Mouse (Mus musculus) left cerebral cortex, adult 2 months (tissue): ENCODE measurements at regions not wholly inside any gene's neighbourhood (a gene's known extent, or its start where the extent isn't known, plus 50 kb on each side); places are given as distances from the start of the nearest gene placed in this dataset.

Experiments used
- DNase-seq, 2 experiments: peaks; one replicate each; pipeline ENCODE4 v3.0.0; 2021 to 2022; ENCODE audit warnings: low spot score in 2 of 2, mixed read lengths in 1 of 2; ENCODE audit errors: extremely low spot score in 1 of 2
- H3K27ac ChIP-seq: fragments of 200-600 bp; 2 replicates; pipeline ENCODE4 v1.8.1; 2022
- H3K4me3 ChIP-seq: fragments of 200-600 bp; 2 replicates; pipeline ENCODE4 v1.8.1; 2022
- CTCF ChIP-seq: fragments of 200-600 bp; IDR thresholded peaks from 2 replicates; pipeline ENCODE4 v1.8.1; 2022; ENCODE audit warnings: antibody characterized with exemption, mild to moderate bottlenecking, moderate library complexity
- intact Hi-C: fragments of 180-260 bp; cut with DNase I; formaldehyde crosslinking; loops from one replicate; pipeline ENCODE4 v1.15.1; 2025

- intact Hi-C loops = loop anchor here (5.0 to 10.0 kb wide), 3 partner anchors 93 to 1516 kb away; no protein-coding TSS in a partner anchor
- DNase-seq = peak; percentile 78 to 85
- H3K27ac ChIP-seq = no peak overlapping the region
- TF ChIP-seq CTCF = peak; percentile 91
- no peak overlapping the region for H3K4me3 ChIP-seq
Observed at GRCm38 (mm10) chr4:110128918-110129317, 151.1 kb downstream of the Dmrta2 start.

GRCm38 (mm10) chr4:110129518-110129917, 151.7 kb downstream of the Dmrta2 start:
- DNase-seq = no peak
- TF ChIP-seq CTCF = no peak
- H3K27ac ChIP-seq = no peak overlapping the region
- intact Hi-C loops = loop anchor here (5.0 to 10.0 kb wide), 3 partner anchors 93 to 1515 kb away; no protein-coding TSS in a partner anchor
- no peak overlapping the region for H3K4me3 ChIP-seq

- intact Hi-C loops = no loop called here
- no peak for TF ChIP-seq CTCF
- H3K27ac ChIP-seq = no peak overlapping the region
Observed at GRCm38 (mm10) chr4:110132061-110132460, 154.2 kb downstream of the Dmrta2 start.

DNA sequence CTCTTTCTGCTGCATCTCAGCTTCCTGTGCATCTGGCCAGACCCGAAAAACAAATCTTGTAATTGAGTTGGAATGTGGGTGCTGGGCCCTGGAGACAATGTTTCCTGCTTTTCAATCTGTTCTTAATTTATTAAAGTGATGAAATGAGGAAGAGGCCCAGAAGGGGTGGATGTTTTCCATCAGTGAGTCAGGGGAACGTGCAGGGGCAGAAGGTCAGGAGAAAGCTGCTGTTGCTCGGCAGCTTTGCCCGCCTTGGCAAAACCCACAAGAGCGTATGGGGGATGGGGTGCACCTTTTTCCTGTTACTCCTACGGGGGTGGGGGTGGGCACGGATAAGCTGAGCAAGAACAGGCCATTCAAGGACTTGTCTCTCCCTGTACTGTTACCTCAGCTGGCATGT, 156.2 kb downstream of the Dmrta2 start:
- intact Hi-C loops = no loop called here
- no peak overlapping the region for H3K4me3 ChIP-seq
- no peak for TF ChIP-seq CTCF
- H3K27ac ChIP-seq = no peak overlapping the region
- DNase-seq = no peak

More at GRCm38 (mm10) chr4:110132061-110132460, 154.2 kb downstream of the Dmrta2 start:
- no peak overlapping the region for H3K4me3 ChIP-seq
- DNase-seq = no peak

- intact Hi-C loops = no loop called here
Observed at GRCm38 (mm10) chr4:110145229-110145628, 167.4 kb downstream of the Dmrta2 start.

GRCm38 (mm10) chr4:110152103-110152946, 174.5 kb downstream of the Dmrta2 start:
- intact Hi-C loops = no loop called here
- H3K27ac ChIP-seq = no peak overlapping the region
- 0 out of 2 replicates have a peak overlapping the region, but pooled peaks have one; percentile 20 for H3K4me3 ChIP-seq
- DNase-seq = no peak
- TF ChIP-seq CTCF = no peak; the same call in 1 of the 2 replicates

More at GRCm38 (mm10) chr4:110145229-110145628, 167.4 kb downstream of the Dmrta2 start:
- TF ChIP-seq CTCF = no peak
- no peak overlapping the region for H3K27ac ChIP-seq
- H3K4me3 ChIP-seq = no peak overlapping the region
- DNase-seq = no peak
